Mouse (Mus musculus) spleen, adult 2 months (tissue): ENCODE measurements around the gene Wasf3.

Source experiments
- CTCF ChIP-seq: fragments of 200-500 bp; IDR thresholded peaks from 2 replicates; pipeline ENCODE4 v1.5.1; 2011; ENCODE audit warnings: mild to moderate bottlenecking, inconsistent platforms; ENCODE audit not compliant: insufficient read depth, insufficient read length, insufficient replicate concordance; ENCODE audit errors: extremely low read depth
- POLR2A ChIP-seq: fragments of 200-500 bp; IDR thresholded peaks from 2 replicates; pipeline ENCODE4 v1.6.1; 2011; ENCODE audit warnings: low read depth, low read length, inconsistent platforms

DNA sequence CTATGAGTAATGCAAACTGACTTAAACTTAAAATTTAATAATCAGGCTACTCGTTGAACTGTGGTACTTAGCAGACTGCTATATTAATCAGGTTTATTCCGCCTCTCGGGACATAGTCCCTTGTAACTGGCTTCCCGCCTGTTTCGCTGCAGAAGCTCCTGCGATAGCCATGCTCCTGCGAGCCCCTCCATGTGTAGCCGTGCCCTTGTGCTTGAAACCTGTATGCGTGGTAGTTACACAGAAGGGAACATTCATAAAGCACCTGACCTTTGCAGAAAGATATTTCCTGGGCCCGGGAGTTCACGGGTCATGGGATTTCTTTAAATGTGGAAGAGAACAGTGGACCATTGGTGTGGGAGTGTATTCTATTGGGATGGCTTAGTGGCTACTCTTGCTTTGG, 52.0 kb downstream of the Wasf3 start:
- TF ChIP-seq POLR2A (no peak), CTCF (no peak)
